Mouse (Mus musculus) embryonic fibroblast, embryonic 13.5 days (primary cell): ENCODE results near the gene Cfap299.

ENCODE experiments used
- CTCF ChIP-seq: IDR thresholded peaks from 2 replicates; pipeline ENCODE4 v1.5.1; 2011; ENCODE audit warnings: mild to moderate bottlenecking, control low read depth, low read length, moderate library complexity, borderline replicate concordance; ENCODE audit not compliant: insufficient read depth
- POLR2A ChIP-seq: IDR thresholded peaks from 2 replicates; pipeline ENCODE4 v1.6.1; 2011; ENCODE audit warnings: low read depth, mild to moderate bottlenecking, control low read depth, low read length, moderate library complexity

DNA sequence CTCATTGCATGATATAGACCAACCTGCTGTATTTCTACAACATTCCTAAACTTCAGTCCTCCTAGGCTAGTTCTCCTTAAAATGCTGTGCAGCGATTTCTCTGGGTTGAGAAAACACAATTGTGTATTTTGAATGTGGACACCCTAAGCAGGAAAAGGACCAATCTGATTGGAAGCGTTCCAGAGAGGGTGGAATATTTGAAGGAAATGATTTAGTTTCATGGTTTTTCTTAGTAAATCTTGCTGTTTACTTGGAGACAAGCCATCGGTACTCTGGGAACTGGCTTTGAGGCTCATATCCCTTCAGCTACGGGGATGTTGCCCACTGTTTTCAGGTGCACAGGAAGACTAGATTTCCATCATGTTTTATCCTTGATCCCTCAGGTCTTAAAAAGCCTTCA is 288.3 kb downstream of the Cfap299 start:
- TF ChIP-seq POLR2A (no peak), CTCF (no peak)
